Mouse (Mus musculus) brain, embryonic 14.5 days (tissue): Measurements from ENCODE around the gene Utp18. TPM values are rescaled to one million over a fixed set of nuclear protein-coding genes. Genes with fewer than 3 reads are reported as not detected.

Source experiments
- DNase-seq: peaks from one replicate; pipeline ENCODE4 v3.0.0-alpha.2; 2011; ENCODE audit warnings: low read depth
- CTCF ChIP-seq: fragments of 200-500 bp; IDR thresholded peaks from 2 replicates; pipeline ENCODE4 v1.5.1; 2012; ENCODE audit warnings: inconsistent platforms, mild to moderate bottlenecking, moderate library complexity, borderline replicate concordance; ENCODE audit not compliant: insufficient read depth, insufficient read length; ENCODE audit errors: extremely low read depth
- POLR2A ChIP-seq: fragments of 200-500 bp; IDR thresholded peaks from 2 replicates; pipeline ENCODE4 v1.6.1; 2012; ENCODE audit warnings: mild to moderate bottlenecking, inconsistent platforms, borderline replicate concordance; ENCODE audit not compliant: poor library complexity, insufficient read depth, insufficient read length, severe bottlenecking; ENCODE audit errors: extremely low read depth
- polyA plus RNA-seq: library from polyadenylated mRNA; depleted of rRNA; stranded (reverse); fragments of >200 nt; gene quantifications from 2 replicates; pipeline ENCODE4 v1.2.3, GENCODE M21; 2012

Gene Utp18
- polyA plus RNA-seq, 1 experiment, result 23.8 TPM

GRCm38 (mm10) chr11:93862045-93862623 lies 23.4 kb downstream of the Utp18 start:
- no peak for DNase-seq
- TF ChIP-seq CTCF (no peak), POLR2A (no peak)

- TF ChIP-seq CTCF (no peak), POLR2A (no peak)
- DNase-seq, result no peak
These were observed 24.4 kb downstream of the Utp18 start for GRCm38 (mm10) chr11:93861193-93861592.

- peak; percentile 8 for DNase-seq
- no peak for TF ChIP-seq POLR2A
- TF ChIP-seq CTCF, result no peak
These were observed 24.9 kb downstream of the Utp18 start for GRCm38 (mm10) chr11:93860540-93861172.

GRCm38 (mm10) chr11:93856284-93856955 lies 29.1 kb downstream of the Utp18 start:
- TF ChIP-seq POLR2A, result no peak
- peak; percentile 89 for TF ChIP-seq CTCF
- peak; percentile 93 for DNase-seq

- no peak for TF ChIP-seq CTCF
- no peak for TF ChIP-seq POLR2A
- no peak for DNase-seq
These were observed 33.0 kb downstream of the Utp18 start for GRCm38 (mm10) chr11:93852546-93852945.

- TF ChIP-seq POLR2A, result no peak
- TF ChIP-seq CTCF, result no peak
- peak; percentile 25 for DNase-seq
These were observed 38.2 kb downstream of the Utp18 start for GRCm38 (mm10) chr11:93847342-93847741.

- TF ChIP-seq POLR2A (no peak), CTCF (no peak)
- no peak for DNase-seq
These were observed 49.8 kb downstream of the Utp18 start for GRCm38 (mm10) chr11:93835800-93836199.

- DNase-seq, result peak; percentile 90
- TF ChIP-seq POLR2A (no peak), CTCF (no peak)
These were observed 55.6 kb downstream of the Utp18 start for GRCm38 (mm10) chr11:93829971-93830370.

GRCm38 (mm10) chr11:93829327-93829679 lies 56.3 kb downstream of the Utp18 start:
- TF ChIP-seq POLR2A (no peak), CTCF (no peak)
- peak; percentile 96 for DNase-seq

- TF ChIP-seq POLR2A (no peak), CTCF (no peak)
- DNase-seq, result peak; percentile 70
These were observed 56.8 kb downstream of the Utp18 start for GRCm38 (mm10) chr11:93828619-93829326.

GRCm38 (mm10) chr11:93822261-93822660 lies 63.3 kb downstream of the Utp18 start:
- peak; percentile 79 for DNase-seq
- no peak for TF ChIP-seq CTCF
- no peak for TF ChIP-seq POLR2A
